Mouse (Mus musculus): ENCODE results near the gene Cttn. TPM values are rescaled to one million over a fixed set of nuclear protein-coding genes. Genes with fewer than 3 reads are reported as not detected.
A peak's percentile ranks its signal among the peaks of the same experiment; 100 is the strongest.

The Cttn gene
- 1.2 and 2.1 TPM in 2 replicates for total RNA-seq (2015; ENCODE audit: low replicate concordance)
- total RNA-seq (2017; ENCODE audit: low replicate concordance) = 7.9 and 11.7 TPM in 2 replicates

DNA sequence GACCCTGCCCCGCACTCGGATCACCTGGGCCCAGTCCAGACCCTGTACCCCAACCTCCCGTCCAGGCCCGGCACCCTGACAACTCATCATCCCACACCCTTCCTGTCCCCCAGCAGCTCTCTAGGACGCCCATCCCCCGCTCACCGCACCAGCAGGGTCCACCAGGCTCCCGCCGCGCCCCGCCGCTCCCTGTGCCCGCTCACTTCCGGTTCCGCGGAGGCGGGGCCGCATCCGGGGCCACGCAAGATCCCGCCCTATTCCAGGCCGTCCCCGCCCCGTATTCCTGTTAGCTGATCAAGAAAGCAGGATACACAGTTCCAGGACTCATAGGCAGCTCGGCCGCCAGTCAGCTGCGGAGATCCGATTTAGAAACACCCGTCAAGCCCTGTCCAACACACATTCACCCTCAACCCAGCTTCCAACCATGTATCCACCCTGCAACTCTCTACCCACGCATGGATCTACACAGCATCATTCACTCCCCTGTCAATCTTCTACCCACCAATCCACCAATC, at the start of gene Cttn:
Gene Cttn (minus strand): TSS at position 465 of the 515 bp plus-strand sequence.
- ATAC-seq (replicated peaks; ENCODE audit: low FRiP score, poor library complexity, severe bottlenecking) = peak; percentile 89

DNA sequence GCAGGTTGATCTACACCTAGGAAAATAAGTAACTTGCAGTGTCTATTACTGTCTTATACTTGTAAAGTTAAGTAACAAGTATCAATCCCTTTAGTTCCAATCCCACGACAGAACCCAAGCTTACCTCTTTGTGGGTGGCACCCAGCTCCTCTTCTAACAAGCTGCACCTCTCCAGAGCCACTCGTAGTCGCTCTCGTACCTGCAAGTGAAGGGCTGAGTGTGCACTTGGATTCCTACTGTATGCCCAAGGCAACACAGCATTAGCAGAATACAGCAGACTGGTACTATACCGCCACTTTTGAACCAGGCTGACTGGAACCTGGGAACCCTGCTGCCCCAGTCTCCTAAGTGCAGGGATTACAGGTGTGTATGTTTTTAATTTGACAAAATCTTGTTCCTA, 49.0 kb upstream of the Cttn start:
- ATAC-seq (replicated peaks; ENCODE audit: low FRiP score, poor library complexity, severe bottlenecking) = no peak

DNA sequence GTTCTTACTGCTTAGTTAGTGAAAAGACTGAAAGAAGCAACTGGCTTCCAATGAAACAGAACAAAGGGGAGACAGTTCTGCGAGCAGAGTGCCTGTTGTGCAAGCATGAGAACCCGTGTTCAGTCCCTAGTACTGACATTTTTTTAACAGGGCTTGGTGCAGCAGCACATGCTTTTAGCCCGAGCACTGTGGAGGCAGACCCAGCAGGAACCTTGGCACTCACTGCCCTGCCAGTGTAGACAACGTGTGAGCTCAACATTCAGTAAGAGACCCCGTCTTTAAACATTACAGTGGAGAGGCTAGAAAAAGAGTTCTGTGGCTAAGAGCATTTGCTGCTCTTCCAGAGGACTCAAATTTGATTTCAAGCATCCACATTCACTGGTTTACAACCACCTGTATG, 45.9 kb upstream of the Cttn start:
- no peak for ATAC-seq (replicated peaks; ENCODE audit: low FRiP score, poor library complexity, severe bottlenecking)

DNA sequence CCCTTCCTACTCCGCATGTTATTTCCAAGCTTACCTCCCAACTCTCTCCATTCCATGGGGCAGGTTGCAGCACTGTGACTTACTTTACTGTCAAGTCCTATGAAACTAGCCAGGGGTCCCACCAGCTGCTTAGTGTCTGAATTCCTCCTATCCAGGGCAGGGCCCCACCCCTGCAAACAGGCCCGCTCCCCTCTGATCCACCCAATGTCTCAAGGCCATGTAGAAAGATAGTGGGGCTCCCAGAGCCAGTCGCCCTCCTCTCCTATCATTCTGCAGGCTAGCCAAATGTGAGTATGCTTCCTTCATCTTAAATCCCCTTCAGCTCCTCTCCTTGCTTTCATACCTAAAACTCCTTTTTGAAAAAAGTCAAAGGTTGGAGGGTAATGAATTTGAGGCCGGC, 38.3 kb upstream of the Cttn start:
- ATAC-seq (replicated peaks; ENCODE audit: low FRiP score, poor library complexity, severe bottlenecking) = no peak

DNA sequence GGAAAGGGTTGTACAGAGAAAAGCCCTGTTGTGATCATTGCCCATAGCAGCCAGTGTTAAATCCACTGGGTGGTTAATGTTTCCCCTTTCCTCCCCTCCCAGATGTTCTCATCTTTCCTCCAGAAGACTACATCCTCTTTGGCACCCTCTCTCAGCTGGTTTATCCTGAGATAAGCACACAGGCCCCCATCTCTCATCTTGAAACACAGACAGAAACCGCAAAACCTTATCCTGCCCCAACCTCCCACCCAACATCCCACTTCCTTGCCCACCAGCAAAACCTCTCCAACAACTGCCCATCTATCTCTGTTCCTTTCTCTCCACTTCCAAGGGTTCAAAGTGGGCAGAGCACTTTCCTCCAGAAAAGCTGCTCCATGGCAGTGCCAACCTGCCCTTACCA, 36.0 kb upstream of the Cttn start:
- ATAC-seq (replicated peaks; ENCODE audit: low FRiP score, poor library complexity, severe bottlenecking) = no peak

DNA sequence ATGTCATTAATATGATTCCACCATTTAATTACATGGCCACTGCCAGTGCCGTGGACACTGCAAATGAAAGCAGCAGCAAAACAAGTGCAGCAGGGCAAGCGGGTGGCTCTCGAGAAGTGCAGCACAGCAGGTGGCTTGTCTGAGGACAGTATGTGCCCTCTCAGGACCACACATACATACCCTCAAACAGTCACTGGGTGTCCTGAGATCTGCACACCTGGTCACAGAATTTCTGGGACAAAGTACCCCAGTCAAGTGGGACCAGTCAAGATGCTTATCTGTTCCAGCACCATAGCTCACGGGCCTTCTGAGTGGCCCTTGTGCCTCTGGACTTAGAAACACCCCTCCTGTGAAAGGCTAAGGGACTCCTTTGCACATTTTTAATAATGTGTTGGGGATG, 33.1 kb upstream of the Cttn start:
- ATAC-seq (replicated peaks; ENCODE audit: low FRiP score, poor library complexity, severe bottlenecking) = no peak

DNA sequence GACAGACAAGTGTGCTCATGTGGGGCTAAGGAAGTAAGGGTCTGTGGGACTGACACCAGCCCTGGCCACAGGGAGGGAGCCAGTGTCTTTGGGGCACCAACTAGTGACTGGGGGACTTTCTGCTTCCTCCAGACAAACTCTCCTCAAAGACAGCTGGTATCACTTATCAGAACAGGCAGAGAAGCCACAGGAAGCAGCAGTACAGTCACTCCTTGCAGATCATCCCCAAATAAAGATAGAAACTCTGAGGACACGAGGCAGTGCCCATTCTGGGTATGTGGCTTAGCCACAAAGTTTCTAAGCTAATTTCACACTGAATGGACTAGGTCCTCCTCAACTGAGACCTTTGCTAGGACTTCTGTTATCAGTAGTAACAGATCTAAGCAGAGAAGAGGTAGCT, 22.1 kb upstream of the Cttn start:
- no peak for ATAC-seq (replicated peaks; ENCODE audit: low FRiP score, poor library complexity, severe bottlenecking)

DNA sequence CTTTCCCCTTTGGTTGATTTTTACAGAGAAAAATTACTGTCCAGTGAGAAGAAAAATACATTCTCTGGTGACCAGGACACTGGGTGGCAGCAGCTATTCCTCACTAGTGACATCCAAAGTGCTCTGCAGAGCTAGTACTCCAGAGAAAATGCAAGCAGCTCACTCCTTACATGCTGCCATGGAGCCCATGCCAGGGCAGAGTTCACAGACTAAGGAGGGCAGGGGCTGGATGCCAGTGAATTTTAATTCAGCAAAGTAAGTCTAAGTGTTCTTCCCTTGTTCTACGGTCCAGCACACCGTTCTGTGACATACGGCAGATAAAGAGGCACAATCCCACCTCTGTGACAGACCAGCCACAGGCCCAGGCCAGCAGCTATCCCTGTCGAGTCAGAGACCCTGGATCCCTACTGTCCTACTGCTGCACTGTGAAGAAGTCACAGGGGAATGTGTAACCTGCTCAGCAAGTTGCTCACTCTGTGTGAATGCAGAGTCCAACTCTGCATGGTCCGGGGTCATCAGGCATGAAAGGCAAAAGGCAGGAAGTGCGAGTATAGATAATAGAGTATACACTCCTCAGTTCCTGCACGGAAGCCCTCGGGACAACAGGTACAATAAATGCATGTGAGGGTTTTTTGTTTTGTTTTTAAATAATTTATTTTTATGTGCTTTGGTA, 19.5 kb upstream of the Cttn start:
- ATAC-seq (replicated peaks; ENCODE audit: low FRiP score, poor library complexity, severe bottlenecking) = no peak

DNA sequence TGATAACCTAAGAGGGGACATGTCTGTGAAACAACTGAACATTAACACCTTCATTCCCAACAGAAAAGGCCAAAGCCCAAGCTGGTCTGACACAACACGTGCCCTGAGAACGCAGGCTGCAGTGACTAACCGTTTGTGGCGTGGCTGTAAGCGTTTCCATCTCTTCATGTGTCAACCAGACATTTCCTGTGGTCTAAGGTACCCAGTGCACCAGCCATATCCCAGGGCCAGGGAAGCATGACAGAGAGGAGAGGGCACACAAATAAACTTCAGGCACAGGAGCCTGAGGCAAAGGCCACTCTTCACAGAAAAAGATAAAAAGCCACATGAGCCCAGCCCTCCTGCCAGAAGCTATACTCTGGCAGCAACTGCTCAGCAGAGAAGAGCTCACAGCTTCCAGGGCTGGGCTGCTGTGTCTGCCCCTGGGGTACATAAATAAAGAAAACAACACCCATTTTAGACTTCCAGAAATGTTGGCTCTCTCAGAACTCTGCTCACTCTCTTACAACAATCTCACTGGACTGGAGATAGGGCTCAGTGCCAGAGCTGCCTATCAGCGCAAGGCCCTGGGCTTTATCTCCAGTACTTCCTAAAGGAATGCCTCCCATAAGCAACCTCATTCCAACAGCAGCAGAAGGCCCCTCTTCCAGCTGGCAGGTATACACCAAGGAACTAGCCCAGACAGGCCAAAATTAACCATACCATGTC, 18.4 kb upstream of the Cttn start:
- ATAC-seq (replicated peaks; ENCODE audit: low FRiP score, poor library complexity, severe bottlenecking) = no peak

DNA sequence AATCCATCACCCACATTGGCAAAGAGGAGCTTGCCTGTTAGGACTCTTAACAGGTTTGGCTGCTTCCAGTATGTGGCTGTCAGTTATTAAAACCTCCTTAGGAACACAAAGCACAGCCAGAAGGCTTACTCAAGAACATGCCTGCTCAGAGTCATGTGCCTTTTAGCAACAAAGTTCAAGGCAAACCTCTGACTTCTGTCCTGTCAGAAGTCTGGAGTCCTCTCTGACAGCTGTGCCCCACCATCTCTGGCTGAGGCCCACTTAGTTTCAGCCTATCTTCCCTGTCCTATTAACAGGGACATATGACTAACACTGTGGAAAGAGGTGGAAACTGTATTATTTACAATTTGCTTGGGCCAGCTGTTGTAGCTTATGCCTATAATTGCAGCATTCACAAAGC, 9.5 kb upstream of the Cttn start:
- ATAC-seq (replicated peaks; ENCODE audit: low FRiP score, poor library complexity, severe bottlenecking) = no peak

DNA sequence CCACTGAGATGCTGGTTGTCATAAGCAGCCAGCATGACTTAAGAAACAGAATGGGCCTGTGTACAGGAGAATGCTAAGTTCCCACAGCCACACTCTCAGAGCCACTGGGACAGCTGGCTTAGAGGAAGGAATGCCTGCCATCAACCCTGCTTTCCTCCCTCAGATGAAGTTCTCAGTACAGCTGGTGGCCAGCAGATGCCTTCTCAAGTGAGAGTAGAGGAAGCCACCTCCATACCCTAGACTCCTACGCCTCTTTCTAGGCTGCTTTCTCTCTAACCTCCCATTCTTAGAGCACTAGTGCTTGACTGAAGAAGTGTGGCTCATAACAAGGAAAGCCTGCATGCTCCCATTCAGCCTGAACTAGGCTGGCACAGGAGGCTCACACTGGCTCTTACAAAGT, 8.8 kb upstream of the Cttn start:
- no peak for ATAC-seq (replicated peaks; ENCODE audit: low FRiP score, poor library complexity, severe bottlenecking)

DNA sequence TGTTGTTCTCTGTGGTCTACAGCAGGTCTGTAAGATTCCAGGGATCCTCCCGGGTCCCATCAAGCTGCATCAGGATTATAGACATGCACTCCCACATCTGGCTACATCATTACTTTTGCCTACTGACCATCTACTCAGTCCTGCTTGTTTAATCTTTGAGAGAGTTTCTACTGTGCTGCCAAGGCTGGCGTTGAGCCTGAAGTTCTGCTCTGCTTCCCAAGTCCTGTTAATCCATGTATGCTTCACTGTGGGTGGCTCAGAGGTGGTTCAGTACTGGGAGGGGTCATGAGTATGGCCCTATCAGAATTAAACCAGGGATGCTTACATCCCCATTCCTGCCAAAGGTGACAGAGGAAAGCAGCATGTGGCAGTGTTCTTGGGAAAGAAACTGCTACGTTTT, 4.9 kb upstream of the Cttn start:
- ATAC-seq (replicated peaks; ENCODE audit: low FRiP score, poor library complexity, severe bottlenecking) = no peak

DNA sequence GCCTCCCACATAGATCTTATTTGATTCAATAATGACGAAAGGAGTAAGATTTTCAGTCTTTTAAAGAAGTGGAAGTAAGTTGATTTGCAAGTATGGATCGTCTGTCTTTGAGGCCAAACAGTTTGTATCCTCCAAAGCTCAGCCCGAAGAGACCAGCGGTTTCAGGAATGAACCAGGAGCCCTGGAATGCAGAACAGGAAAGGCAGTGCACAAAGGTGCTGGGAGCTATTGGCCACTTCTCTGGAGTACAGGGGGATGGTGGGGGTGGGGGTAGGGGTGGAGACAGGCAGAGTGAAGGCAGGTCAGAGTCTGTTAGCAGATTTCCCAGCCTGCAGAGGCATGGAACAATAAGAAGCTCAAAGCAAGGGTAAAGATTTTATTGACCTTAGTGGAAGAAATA, 2.7 kb upstream of the Cttn start:
- no peak for ATAC-seq (replicated peaks; ENCODE audit: low FRiP score, poor library complexity, severe bottlenecking)

DNA sequence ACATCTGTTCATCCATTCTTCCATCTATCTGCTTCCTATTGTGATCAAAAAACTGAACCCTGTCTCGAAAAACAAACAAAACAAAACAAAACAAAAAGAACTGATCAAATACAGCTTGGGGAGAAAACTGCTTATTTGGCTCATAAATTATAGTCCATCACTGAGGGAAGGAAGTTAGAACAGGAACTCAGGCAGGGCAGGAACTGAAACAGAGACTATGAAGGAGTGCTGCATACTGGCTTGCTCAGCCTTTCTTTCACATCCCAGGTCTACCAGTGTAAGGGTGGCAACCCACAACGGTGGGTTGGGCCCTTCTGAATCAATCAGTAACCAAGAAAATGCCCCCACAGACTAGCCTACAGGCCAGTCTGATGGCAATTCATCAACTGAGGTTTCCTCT, 294 bp upstream of the Cttn start:
- no peak for ATAC-seq (replicated peaks; ENCODE audit: low FRiP score, poor library complexity, severe bottlenecking)

DNA sequence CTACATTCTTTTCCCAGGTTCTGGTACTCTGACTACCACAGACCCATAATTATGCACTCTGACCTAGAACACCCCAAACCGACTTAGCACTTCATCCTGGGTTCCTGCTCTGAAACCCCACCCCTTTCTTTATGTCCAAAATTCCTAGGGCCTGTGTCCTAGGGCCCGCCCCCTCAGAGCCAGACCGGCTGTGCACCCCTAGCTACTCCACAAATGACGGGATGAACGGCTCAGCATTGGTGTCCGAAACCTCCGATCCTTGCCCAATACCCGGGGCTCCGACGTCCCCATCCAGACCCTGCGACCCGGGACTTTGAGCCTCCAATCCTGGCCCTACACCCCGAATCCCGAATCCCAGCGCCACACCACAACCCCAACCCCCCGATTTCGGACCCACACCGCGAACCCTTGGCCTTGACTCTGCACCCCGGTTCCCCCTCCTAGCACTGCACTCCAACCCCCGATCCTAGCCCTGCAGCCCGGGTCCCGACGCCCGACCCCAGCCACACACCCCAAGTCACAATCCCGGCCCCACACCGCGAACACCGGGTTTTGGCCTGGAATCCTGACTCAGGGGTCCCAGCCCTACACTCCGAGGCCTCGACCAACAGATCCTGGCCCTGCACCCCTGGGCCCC, 783 bp downstream of the Cttn start:
- 0 out of 2 replicates have a peak, but pooled peaks have one; percentile 13 for ATAC-seq (replicated peaks; ENCODE audit: low FRiP score, poor library complexity, severe bottlenecking)

DNA sequence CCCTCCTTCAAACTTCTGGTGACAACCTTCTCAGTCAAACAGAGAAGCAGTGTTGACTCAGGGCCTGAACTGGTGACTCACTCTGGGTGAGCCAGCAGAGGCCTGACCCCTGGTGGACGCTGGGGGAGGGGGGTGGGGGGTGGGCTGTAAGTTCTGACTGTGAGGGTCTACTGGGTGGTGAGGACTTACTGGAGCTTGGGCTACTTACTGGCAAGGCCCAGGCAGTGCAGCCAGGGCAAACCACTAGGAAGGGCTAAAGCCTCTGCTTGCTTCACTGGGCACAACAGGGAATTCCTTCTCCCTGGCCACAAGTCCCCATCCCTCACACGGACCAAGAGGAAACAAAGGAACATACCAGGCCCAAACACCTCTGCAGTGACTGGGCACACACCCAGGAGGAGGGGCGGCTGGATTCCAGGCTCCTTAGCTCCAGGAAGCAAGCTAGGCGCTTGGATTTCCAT, 1.6 kb downstream of the Cttn start:
- ATAC-seq (replicated peaks; ENCODE audit: low FRiP score, poor library complexity, severe bottlenecking) = no peak

DNA sequence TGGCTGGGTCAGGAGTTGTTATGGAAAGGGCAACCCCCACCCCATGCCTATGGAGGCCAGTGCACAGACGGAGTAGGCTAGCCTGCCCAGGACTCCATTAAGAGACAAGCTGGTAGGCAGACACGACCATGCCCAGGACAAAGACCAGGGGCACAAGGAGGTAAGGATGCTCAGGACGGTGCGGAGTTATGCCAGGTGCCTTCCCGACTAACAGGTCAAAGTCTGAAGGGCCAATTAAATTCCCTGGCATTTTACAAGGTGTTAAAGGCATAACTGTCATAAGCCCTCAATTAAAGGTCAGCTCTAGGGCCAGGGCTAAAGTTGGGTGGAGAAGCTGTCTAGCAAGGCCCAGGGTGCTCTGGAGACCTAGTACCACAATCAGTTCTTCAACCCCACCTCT, 2.1 kb downstream of the Cttn start:
- no peak for ATAC-seq (replicated peaks; ENCODE audit: low FRiP score, poor library complexity, severe bottlenecking)

DNA sequence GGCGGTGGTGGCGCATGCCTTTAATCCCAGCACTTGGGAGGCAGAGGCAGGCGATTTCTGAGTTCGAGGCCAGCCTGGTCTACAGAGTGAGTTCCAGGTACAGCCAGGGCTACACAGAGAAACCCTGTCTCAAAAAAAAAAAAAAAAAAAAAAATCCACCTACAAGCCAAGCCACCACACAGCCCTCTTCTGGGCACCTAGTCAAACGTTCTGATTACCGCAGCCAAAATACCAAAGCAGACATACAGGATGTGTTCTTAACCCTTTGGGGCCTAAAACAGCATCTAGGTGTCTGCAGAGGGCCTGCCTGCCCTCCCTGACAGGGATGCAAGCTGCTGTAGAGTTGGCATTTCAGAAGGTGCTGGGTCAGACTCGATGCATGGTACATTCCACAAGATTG, 8.2 kb downstream of the Cttn start:
- no peak for ATAC-seq (replicated peaks; ENCODE audit: low FRiP score, poor library complexity, severe bottlenecking)

DNA sequence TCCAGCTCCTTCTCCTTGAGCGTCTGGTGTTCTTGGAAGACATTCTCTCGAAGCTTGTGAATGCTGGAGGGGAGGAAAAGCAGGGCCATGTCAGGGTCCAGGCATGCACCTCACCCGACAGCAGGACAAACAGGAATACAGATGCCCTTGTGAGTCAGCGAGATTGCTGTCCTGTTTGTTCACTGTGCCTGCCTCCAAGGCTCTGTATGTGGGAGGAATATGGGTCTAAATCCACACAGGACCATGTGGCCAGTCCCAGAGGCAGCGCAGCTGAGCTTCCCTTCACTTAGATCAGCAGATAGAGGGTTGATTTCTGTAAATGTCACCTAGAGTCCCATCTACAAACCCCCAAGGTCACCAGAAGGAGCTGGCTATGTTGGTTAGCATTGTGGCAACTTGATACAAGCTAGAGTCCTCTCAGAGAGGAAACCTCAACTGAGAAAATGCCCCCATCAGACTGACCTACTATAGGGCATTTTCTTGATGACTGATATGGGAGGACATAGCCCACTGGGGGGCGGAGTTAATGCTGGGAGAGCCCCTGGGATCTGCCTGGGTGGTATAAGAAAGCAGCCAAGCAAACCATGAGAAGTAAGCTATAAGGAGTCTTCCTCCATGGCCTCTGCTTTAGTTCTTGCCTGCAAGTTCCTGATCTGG, 9.4 kb downstream of the Cttn start:
- ATAC-seq (replicated peaks; ENCODE audit: low FRiP score, poor library complexity, severe bottlenecking) = no peak

DNA sequence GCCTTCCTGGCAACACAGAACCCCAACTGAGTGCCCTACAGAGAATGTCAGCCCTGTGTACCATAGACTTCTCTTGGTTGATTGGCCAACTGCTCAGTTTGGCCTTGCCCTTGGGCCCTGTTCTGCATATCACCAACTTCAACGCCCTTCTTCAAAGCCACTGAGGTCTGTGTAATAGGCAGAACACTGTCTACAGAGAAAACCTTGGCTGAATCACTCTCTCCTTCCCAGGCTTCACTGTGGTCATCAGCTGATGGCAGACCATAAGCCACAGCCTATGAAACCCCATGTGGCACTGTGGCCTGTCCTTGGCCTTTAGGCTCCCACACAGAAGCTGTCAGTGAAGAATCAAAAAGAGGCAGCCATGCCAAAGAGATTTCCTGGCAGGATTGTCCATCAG, 11.9 kb downstream of the Cttn start:
- no peak for ATAC-seq (replicated peaks; ENCODE audit: low FRiP score, poor library complexity, severe bottlenecking)

Data from erythroblast, adult 5-6 weeks (primary cell).